Mouse (Mus musculus): ENCODE results near the gene Lmcd1. TPM values are rescaled to one million over a fixed set of nuclear protein-coding genes. Genes with fewer than 3 reads are reported as not detected.

Gene Lmcd1
- polyA plus RNA-seq, 1 experiment from 2014 or later, result 15.0 TPM

GRCm38 (mm10) chr6:112365294-112365693 is 91.7 kb downstream of the Lmcd1 start:
- no peak overlapping the region for H3K4me3 ChIP-seq (replicated peaks)
- no peaks in the 10 kb centered on the region for H3K4me1 ChIP-seq
- 79% methylated on average over 10 of the region's 10 CpGs for WGBS
- no peak overlapping the region for H3K27ac ChIP-seq
- H3K27me3 ChIP-seq (replicated peaks), result no peaks in the 10 kb centered on the region
- no peak for ATAC-seq (ENCODE audit: insufficient read depth, low FRiP score, low read depth)
- H3K9me3 ChIP-seq, result no peaks in the 10 kb centered on the region
- no peak overlapping the region for H3K4me2 ChIP-seq
- H3K9ac ChIP-seq, result no peak overlapping the region
- H3K36me3 ChIP-seq, result no peaks in the 10 kb centered on the region

- no peak overlapping the region for H3K4me2 ChIP-seq
- ATAC-seq (ENCODE audit: insufficient read depth, low FRiP score, low read depth), result no peak
- H3K9me3 ChIP-seq, result no peaks in the 10 kb centered on the region
- no peak overlapping the region for H3K27ac ChIP-seq
- no peak overlapping the region for H3K9ac ChIP-seq
- no peaks in the 10 kb centered on the region for H3K36me3 ChIP-seq
- no peak overlapping the region for H3K4me3 ChIP-seq (replicated peaks)
- no peaks in the 10 kb centered on the region for H3K27me3 ChIP-seq (replicated peaks)
- H3K4me1 ChIP-seq, result no peaks in the 10 kb centered on the region
- 39% methylated on average over 8 of the region's 8 CpGs for WGBS
Observed at GRCm38 (mm10) chr6:112373886-112374585, 100.5 kb downstream of the Lmcd1 start.

GRCm38 (mm10) chr6:112375661-112376392 is 102.3 kb downstream of the Lmcd1 start:
- ATAC-seq (ENCODE audit: insufficient read depth, low FRiP score, low read depth), result no peak
- H3K9ac ChIP-seq, result no peak overlapping the region
- 57% methylated on average over 12 of the region's 13 CpGs for WGBS

GRCm38 (mm10) chr6:112379054-112379453 is 105.5 kb downstream of the Lmcd1 start:
- 88% methylated on average over 9 of the region's 9 CpGs for WGBS
- H3K27me3 ChIP-seq (replicated peaks), result no peaks in the 10 kb centered on the region
- H3K4me1 ChIP-seq, result no peaks in the 10 kb centered on the region
- no peak for ATAC-seq (ENCODE audit: insufficient read depth, low FRiP score, low read depth)
- H3K27ac ChIP-seq, result no peak overlapping the region
- no peak overlapping the region for H3K4me2 ChIP-seq
- H3K9ac ChIP-seq, result no peak overlapping the region
- H3K36me3 ChIP-seq, result no peaks in the 10 kb centered on the region
- H3K9me3 ChIP-seq, result no peaks in the 10 kb centered on the region
- no peak overlapping the region for H3K4me3 ChIP-seq (replicated peaks)

More at GRCm38 (mm10) chr6:112375661-112376392, 102.3 kb downstream of the Lmcd1 start:
- no peak overlapping the region for H3K4me3 ChIP-seq (replicated peaks)
- no peaks in the 10 kb centered on the region for H3K36me3 ChIP-seq
- no peak overlapping the region for H3K27ac ChIP-seq
- no peak overlapping the region for H3K4me2 ChIP-seq
- no peaks in the 10 kb centered on the region for H3K4me1 ChIP-seq
- no peaks in the 10 kb centered on the region for H3K9me3 ChIP-seq
- H3K27me3 ChIP-seq (replicated peaks), result no peaks in the 10 kb centered on the region

Other genes starting within 250 kb of the Lmcd1 start
- 2.7 and 3.0 TPM in 2 replicates for gene Ssu2, start 114.3 kb downstream of the Lmcd1 start, polyA plus RNA-seq (2015; fragmentation: Nextera tagmentation; extraction: Ambion mirVana)
- 0.90 and 1.3 TPM in 2 replicates for gene Cav3, start 185.7 kb downstream of the Lmcd1 start, polyA plus RNA-seq (2015; fragmentation: Nextera tagmentation; extraction: Ambion mirVana)
- gene Oxtr, start 216.2 kb downstream of the Lmcd1 start, polyA plus RNA-seq (2015; fragmentation: Nextera tagmentation; extraction: Ambion mirVana), result 0.12 and 0.26 TPM in 2 replicates